Mouse (Mus musculus) layer of hippocampus, postnatal 36 days (tissue): ENCODE measurements at regions not wholly inside any gene's neighbourhood (a gene's known extent, or its start where the extent isn't known, plus 50 kb on each side); places are given as distances from the start of the nearest gene placed in this dataset.

Source experiments
- DNase-seq, 2 experiments: peaks; one replicate each; pipeline ENCODE4 v3.0.0; 2022
- microRNA-seq, 2 experiments: library from miRNA; unstranded; fragments of <30 nt; microRNA quantifications; one replicate each; pipeline ENCODE4 v1.2.0; 2021

DNA sequence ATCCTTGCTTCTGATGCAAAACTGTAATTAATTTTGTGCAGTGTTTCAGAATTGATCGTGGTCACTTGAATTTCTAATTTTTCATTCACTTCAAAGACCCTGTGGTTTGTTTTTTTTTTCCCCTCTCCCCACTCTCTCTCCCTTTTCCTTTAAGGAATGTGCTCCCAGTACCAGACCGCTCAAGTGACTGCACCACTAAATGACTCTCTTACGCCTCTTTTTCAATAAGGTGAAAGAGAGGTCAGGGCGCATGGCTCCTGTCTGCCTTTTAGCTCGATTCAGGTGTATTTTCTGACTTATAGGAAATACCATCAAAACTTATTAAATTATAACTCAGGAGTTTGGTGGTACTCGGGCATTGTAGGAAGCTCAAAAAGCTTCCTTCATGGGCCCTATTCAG lies 146.0 kb upstream of the Zfp507 start:
- no peak for DNase-seq

DNA sequence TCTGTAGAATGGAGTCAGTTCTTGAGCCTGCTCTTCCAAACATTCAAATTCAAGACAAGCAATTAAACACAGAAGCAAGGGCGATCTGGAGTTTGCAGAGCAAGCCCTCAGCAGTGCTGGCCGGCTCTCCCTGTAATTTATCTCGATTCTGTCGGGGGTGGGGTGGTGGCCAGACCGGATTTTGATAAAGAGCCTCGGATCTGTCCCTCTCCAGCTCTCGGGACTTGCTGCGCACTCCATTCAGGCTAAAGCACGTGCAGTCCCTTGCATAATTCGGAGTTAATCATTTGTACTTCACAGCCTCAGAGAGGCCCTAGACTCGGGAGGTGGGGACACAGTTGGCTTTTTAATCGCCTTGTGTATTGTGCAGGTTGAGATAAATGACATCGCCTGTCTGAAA lies 145.6 kb upstream of the Zfp507 start:
- DNase-seq, result no peak

DNA sequence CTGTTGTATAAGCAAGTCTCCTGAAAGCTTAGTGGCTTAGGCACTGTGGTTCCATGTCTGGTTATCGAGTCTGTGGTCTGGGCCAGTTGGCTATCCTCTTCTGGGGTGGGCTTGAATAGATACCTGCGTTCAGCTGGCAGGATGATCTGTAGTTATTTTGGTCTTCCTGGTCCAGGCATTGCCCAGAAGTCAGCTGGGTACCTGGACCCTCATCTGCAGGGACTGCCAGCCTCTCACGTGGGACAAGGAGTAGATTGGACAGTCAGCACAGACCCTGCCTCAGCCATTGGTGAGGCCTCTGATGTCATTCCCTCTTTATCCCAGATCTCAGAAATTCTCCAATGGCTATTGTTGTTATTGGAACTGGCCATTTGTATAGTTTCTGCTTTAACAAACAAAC lies 138.3 kb upstream of the Zfp507 start:
- no peak for DNase-seq

DNA sequence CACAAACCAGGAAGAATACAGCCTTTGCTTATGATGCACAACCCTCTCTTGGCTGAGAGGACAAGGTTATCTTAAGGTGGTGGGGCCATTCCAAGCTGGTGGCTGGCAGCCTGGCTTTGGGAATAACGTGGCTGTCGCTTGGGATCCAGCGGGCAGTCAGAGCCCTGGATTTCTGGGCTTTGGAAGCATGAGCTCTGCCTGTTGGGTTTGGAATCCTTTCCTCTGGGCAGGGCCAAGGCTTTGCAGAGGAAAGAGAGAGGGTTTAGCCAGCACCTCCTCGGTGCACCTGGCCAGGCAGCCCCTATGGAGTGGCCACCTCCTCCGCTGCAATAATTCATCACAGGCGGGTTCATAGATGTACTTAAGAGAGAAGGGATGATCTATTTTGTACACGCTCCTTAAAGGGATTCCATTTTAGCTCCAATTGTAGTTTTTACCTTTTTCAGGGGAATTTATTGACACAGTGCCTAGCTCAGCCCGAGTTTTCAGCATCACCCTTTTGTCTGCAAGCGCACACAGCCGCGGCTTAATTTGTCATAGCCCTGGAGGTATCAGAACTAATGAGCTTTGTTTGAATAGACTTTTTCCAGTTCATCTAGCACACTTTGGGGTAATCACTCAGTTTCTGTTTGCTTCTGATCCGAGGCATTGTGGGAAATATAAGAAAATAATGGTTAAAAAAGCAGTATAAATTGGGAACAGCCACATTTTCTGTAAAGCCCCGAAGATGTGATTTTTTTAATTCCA lies 135.5 kb upstream of the Zfp507 start:
- no peak for DNase-seq

DNA sequence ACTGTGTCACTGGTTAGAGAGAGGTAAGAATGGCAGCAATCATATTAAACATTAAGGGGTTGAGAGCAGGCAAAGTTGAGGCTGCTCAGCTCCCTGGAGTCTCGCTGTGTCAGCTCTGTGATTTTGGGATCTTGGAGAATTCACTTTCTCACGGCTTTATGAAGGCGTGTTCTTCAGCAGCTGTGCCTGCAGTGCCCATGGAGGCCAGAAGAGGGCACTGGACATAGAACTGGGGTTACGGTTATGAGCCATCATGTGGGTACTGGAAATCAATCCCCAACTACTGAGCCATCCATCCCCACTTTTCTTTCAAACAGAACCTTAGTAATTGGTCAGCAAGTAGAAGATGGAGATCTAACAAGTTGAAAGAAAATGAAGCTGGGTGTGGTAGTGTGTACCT lies 123.9 kb upstream of the Zfp507 start:
- no peak for DNase-seq

DNA sequence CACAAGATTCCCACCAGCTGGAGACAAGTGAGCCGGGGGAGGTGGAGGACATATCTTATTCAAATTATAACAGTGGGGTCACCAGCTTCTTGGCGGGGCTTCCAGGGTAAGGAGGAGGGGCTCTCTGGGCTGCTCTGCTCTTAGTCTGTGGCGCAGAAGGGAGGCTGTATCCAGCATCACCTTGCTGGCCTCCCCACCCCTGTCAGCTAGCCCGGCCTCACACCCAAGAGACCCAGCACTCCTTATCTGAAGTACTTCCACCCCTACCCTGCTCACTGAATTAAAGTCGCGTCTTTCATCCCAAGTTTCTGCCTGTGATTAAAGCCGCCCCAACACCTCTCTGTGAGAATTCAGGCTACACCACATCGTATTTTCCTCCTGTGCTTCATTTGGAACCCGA lies 119.8 kb upstream of the Zfp507 start:
- no peak for DNase-seq

DNA sequence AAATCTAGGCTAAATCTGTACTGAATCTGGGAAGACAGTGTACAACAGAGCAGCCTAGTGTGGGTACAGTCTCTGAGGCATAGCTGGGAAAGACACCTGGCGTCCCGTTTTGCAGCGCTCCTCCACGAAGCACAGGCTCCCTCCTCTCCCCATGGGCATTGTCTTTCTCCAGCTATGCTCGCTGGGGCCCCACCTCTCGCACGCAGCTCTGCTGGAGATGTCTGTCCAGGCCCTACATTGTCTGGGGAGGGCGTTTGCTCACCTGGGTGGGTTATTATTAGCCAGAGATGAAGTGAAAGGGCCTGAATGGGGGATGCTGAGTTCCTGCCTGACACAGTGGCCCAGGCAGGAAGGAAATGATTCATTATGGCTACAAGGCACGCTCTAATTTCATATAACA lies 118.1 kb upstream of the Zfp507 start:
- no peak for DNase-seq

DNA sequence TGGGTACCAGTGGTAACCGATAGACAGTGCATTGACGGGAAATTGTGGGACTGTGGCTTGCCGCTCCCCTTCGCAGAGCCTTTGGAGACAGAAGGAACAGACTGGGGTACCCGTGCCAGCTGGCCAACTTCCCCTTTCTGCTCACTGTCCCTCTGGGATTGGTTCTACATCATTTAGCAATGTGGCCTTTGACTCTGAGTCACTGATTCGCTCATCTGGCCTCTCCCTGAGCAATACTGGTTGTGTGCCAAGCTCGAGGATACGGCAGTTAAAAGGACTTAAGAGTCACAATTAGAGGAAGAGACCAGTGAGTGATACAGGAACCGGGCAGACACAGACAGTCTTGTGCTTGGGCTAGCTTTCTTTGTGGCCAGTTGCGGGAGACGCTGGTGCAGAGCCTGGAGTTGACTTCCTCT lies 117.4 kb upstream of the Zfp507 start:
- DNase-seq, result no peak

DNA sequence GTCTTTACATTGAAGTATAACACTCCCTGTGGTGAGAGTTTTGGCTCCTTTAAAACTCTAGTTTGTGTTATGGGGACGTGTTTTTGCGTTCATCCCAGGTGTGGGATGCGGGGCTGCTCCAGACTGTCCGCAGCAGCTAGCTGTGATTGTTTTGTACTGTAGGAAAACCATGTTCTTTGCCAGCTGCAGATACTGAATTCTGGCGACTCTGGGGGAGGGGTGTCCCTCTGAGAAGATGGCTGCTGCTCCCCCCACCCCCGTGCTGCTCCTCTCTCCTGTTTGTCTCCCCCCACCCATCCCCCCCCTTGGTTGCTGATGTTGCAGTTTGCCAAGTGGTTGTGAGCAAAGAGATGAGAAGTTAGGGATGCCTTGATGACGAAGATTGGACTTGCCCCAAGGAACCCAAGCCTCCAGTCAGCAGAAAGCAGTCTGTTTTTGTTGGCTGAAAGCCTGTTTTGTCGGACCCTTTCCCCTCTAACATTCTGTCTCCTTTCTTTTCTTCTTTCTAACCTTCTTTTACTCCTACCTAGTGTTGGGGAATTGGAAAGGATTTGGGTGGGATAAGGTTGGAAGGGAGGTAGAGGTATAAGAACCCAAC lies 107.4 kb upstream of the Zfp507 start:
- no peak for DNase-seq

DNA sequence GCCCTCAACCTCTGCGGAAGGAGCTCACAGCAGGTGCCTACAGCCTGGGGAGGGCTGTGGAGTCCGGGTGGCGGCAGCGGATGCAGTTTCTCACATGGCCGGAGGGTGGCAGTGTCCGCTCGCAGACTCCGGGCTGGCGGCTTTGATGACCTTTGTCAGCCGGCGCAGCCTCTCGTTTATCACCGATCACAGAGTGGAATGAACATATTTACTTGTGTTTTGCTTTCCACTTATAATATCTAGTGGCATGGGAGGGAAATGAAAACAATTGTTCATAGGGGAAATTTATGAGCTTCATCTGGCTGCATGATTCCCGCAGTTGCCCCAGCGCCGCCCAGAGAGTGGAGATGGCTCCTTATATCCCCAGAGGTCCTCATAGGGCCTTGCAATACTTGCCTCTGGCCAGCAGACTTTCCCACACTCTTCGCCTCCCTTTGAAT lies 99.2 kb upstream of the Zfp507 start:
- DNase-seq, result peak; percentile 62 to 72

DNA sequence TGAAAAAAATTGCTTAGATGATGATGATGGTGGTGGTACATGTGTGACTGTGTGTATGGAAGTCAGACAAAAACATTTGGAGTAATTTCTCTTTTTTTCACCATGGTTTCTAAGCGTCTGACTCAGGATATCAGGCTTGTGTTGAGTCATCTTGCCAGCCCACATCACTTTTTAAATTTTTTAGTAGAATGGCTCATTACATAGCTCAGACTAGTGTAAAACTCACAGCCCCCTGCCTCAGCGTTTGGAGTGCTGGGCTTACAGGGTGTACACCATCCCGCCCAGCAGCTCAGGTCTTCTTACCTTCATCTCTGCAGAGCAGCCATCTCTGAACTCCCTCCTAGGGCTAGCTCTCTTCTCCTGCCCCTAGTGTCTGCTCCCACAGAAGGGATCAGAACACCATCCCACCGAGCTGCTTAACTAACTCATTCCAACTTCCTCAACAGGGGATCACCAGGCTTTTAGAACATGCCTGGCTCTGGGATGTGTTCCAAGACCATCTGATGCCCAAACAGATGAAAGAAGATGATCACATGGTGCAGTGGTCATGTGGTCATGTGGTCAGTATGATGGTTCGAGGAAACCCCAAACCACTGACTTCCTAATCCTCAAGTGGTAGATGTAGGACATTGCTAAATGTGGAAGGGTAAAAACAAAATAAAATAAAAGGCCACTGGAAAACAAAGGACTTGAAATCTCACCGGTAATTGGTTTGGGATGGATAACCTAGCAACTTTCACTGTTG lies 96.1 kb upstream of the Zfp507 start:
- no peak for DNase-seq

DNA sequence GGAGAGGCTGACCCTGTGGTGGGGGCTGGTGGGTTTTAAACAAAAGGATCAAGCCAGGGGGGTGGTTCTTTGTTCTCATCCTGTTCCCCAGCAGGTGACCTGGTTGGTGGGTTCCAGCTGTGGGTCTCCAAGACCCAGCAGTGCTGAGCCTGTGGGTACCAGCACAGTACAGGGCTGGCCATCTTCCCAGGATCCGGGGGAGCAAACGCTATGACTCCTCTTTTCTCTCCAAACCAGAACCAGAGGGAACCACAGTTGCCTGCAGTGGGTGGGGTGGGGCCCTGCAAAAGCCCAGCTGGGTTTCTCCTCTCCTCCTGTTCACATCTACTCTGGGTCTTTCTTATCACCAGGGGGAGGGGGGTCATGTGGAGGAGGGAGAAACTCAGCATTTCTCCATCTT lies 90.5 kb upstream of the Zfp507 start:
- DNase-seq, result no peak

DNA sequence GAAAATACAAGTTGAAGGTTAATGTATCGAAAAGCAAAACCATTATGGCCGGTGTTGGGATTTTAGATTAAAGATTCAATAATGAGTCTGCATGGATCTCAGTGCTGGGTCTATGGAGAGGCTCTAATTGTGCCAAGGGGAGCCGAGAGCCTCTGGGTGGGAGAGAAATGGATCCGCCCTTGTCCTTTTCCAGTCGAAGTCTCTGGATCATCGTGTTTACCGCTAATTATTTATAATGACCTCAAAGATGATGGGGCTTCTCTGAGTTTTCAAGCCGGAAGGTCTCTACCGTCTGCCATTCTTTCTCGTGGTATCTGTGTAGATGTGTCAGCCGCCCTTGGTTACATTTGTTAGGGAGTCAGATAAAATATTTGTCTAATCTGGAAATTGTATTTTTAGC lies 83.2 kb upstream of the Zfp507 start:
- DNase-seq, result no peak

DNA sequence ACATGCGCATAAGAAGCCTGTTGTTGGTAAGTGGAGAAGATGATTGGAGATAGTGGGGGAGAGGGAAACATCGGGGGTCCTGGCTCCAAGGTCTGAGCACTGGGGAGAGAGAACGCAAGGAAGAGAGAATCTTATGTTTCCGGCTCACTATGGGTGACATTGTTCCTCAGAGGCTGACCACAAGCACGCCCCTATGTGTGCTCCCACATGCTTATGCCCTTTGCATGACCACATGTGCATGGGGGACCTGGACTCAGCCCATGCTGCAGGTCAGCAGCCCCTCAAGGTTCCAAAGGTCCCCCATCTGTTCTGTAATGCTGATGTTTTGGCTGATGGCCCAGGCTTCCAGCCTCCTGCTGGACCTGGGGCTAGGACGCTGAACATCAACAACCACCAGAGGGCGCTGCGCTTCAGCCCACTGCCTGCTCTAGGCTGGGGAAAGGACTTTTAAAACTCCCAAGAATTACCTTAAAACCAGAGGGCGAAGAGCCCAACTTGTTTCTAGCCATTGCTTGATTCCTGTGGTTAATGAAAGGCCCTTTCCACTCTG lies 77.0 kb upstream of the Zfp507 start:
- DNase-seq, result peak; percentile 66 to 70

DNA sequence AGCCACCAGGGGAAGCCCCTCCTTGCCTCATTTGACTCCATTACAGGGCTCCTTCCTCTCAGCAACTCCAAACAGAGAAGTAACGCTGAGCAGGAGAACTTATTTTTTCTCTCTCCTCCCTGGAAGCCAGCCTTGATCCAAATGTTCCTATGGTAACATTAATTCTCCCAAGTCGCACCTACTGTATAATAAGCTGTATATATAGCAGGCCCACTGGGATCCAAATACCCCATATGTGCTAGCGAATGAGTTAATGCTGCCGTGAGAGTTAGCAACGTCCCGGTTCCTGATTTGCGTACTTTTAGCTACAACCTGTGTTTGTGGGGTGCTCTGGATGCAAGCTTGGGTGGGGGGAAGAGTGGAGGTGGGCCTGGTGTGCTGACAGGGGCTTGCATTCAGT lies 75.4 kb upstream of the Zfp507 start:
- no peak for DNase-seq

DNA sequence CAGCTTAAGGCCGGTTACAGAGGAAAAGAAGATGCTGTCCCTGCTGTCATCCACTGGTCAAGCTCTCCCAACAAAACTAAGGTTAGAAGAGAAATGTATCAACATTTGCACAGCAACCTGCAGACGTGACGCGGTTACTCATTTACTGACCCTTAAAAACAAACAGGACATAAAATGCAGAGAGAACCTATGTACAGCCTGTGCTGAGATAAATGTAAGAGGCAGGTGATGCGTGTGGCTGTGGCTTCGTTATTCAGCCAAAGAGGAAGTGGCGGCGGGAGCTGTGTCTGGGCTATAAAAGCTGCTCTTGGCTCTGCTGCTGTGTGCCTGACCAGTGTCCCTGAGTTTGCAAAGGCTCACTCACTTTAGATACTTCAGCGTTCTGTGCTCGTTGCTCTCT lies 58.2 kb upstream of the Zfp507 start:
- no peak for DNase-seq

DNA sequence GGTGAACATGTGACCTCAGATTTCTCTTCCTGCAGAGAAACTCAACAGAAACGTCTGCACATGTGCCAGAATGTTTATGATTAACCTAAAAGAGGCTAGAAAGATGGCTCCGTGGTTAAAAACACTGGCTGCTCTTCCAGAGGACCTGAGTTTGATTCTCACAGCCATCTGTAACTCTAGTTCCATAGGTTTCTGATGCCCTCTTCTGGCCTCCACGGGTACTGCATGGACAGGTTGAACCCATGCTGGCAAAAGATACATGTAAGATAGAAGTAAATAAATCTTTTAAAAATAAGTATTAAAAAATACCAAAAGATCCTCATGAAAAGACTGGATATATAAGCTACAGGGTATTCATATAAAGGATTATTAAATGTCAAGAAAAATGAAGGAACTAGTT lies 56.8 kb upstream of the Zfp507 start:
- no peak for DNase-seq

DNA sequence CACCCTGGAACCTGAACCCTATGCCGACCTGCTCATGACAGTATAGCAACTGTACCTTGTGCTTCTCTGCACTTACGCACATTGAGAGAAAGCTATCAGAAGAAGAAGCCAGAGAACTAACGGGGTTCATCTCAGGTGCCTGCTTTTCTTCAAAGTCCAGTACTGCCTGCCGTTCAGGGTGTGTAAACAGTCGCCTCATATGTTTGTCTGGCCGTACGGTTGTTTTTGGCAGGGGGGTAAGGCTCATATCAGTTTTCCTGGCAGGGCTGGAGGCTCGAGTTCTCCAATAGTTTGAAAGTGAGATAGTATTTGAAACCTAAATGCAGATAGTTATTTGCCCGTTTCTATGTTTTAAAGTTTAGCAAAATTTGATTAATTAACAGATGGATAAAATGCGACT lies 54.9 kb upstream of the Zfp507 start:
- DNase-seq, result no peak

Small RNAs in the stretch of these regions (microRNA-seq; reads per million reads assigned to microRNA genes)
- gene Gm23292, result 0 reads per million in 2 experiments
